Mouse (Mus musculus): ENCODE data around the gene Tspan18.

DNA sequence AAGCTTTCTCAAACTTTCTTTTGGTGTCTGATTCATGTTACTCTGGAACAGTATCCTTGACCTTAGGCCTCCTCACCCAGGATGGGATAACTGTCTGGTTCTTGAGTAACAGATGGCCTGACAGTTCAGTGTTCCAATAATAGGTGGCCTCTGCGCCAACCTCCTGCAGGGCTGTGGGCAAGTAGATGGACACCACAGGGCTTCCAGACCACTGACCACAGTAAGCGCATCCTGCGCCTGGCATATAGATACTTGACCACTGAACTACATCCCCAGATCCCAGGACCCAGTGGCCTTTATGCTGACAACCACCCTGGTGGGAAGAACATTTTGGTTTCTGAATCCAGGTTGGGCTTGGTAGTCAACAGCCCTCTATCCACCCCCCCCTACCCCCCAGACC lies 114.7 kb downstream of the Tspan18 start:
- no peak for TF ChIP-seq POLR2A (IDR thresholded peaks at IDR 0.05; ENCODE audit: low read depth, low read length)
- TF ChIP-seq JUND (conservative IDR thresholded peaks at IDR 0.05; ENCODE audit: low read depth, low read length): no peak
- TF ChIP-seq MEF2A (IDR thresholded peaks at IDR 0.05; ENCODE audit: borderline replicate concordance, low read depth, low read length): no peak
- no peak for TF ChIP-seq CTCF (conservative IDR thresholded peaks at IDR 0.05 in 1 of 2, IDR thresholded peaks at IDR 0.05 in 1 of 2; ENCODE audit: low read depth in 2 of 2, low read length in 2 of 2)

All from CH12.LX (cell line).